Mouse (Mus musculus) layer of hippocampus, postnatal 10 days (tissue): Measurements from ENCODE around the gene Ankrd36. TPM values are rescaled to one million over a fixed set of nuclear protein-coding genes. Genes with fewer than 3 reads are reported as not detected.

Experiments
- DNase-seq, 2 experiments: peaks; one replicate each; pipeline ENCODE4 v3.0.0; 2021; ENCODE audit warnings: low spot score in 2 of 2
- total RNA-seq, 2 experiments: library from RNA; stranded (reverse); gene quantifications; 2 replicates each; pipeline ENCODE4 v1.2.3; 2021

The Ankrd36 gene
- total RNA-seq, 2 experiments from 2014 or later, result not detected

DNA sequence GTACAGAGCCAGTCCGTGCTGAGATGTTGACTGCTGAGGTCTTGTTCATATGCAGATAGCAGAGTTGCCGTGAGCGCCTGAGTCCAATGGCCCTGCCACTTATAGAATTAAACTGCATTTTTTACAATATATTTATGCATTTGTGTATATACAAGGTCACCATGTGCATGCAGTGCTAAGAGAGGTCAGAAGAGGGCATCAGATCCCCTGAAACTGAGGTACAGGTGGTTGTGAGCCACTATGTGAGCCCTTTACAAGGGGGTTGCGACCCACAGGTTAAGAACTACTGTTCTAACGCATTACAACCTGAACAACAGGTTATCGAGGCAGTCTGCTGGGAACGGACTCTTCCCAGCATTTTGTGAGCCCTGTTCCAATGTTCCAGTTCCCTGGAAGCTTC, 80.8 kb downstream of the Ankrd36 start:
- no peak for DNase-seq

DNA sequence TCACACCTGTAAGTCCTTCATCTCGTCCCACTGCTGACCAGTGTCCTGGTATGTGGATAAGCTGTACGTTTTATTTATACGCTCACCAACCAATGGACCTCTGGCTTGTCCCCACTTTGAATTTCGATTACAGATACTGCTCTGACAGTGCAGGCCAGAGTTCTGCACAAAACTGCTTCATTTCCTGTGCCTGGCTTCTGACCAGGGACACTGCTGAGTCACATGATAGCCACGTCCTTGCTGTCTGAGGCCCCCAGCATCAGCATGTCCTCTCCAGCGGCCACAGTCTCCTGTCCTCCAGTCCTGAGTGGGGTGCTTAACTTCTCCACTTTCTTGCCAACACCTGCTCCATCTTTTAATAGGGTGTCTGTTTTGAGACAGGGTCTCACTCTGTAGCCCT, 113.1 kb downstream of the Ankrd36 start:
- DNase-seq, result no peak

DNA sequence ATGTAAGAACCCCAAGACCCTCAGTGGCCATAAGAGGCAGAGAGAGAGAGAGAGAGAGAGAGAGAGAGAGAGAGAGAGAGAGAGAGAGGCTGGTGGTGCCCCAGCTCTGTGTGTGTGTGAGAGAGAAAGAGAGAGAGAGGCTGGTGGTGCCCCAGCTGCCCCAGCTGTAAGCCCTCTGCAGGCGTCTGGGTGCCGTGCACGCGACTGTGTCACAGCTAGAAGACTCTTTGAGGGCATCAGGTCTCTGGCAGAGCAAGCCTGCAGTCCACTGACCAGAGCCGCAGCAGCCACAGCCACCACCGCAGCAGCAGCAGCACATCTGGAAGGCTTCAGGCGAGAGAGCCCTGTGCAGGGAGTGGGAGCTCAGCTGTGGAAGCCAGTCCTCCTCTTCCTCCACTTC, 114.8 kb downstream of the Ankrd36 start:
- DNase-seq, result no peak

GRCm38 (mm10) chr11:5691775-5692174, 122.3 kb downstream of the Ankrd36 start:
- DNase-seq, result peak; percentile 60 to 65

DNA sequence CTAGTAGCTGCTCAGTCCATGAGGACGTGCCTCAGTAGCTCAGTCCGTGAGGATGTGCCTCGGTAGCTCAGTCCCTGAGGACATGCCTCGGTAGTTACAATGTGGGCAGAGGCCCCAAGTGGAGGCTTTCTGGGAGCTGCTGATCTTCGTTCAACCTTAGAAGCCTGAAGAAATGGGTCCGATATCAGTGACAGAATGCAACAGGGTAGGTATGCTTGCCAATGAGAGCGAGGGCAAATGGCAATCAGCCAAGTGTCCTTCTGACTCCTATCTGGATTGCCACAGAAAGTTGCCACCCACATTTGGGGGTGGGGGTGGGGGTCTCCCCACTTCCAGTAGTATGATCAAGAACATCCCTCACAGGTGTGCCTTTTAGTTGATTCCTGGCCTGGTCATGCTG, 131.3 kb downstream of the Ankrd36 start:
- no peak for DNase-seq

DNA sequence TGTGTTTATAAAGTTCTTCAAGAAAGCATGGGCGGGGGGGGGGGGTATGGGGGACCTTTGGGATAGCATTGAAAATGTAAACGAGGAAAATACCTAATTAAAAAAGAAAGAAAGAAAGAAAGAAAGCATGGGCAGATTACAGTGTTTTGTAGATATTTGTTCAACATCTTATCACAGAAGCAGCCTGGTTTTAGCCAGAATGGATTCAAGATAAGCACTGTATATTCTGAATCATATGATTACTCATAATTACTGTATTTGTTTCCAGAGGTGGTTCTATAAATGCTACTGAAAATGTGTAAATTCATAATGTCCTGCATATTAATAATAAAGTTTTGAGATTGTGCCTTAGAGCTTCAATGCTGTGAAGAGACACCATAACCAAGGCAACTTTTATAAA, 131.8 kb downstream of the Ankrd36 start:
- DNase-seq, result no peak

GRCm38 (mm10) chr11:5701821-5702220, 132.3 kb downstream of the Ankrd36 start:
- DNase-seq, result no peak

- no peak for DNase-seq
Measured at GRCm38 (mm10) chr11:5702271-5702956, 132.9 kb downstream of the Ankrd36 start.

DNA sequence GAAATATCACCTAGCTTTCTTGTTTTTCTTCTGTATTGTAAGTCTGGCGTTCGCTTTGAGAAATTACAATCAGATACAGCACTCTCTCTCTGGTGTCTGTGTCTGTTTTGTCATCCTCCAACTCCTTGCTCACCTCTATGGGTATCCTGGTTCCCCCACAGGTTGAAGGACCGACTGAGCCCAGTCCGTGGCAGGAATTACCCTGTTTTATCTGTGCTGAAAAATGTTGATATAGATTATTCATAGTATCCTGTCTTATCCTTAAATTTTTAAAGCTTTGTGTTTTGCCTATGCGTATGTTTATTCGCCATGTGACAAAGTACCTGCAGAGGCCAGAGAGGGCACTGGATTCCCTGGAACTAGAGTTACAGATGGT, 133.5 kb downstream of the Ankrd36 start:
- no peak for DNase-seq

GRCm38 (mm10) chr11:5703341-5703740, 133.9 kb downstream of the Ankrd36 start:
- DNase-seq, result no peak

GRCm38 (mm10) chr11:5705972-5706371, 136.5 kb downstream of the Ankrd36 start:
- no peak for DNase-seq

GRCm38 (mm10) chr11:5706874-5707529, 137.5 kb downstream of the Ankrd36 start:
- no peak for DNase-seq

GRCm38 (mm10) chr11:5707530-5708353, 138.3 kb downstream of the Ankrd36 start:
- DNase-seq, result peak; percentile 81 to 89

GRCm38 (mm10) chr11:5715179-5715578, 145.7 kb downstream of the Ankrd36 start:
- no peak for DNase-seq

- no peak for DNase-seq
Measured at GRCm38 (mm10) chr11:5715630-5716105, 146.2 kb downstream of the Ankrd36 start, which contains the start of gene Mrps24. Mrps24 (minus strand) TSS chr11:5715680.

- no peak for DNase-seq
Measured at GRCm38 (mm10) chr11:5716246-5716645, 146.8 kb downstream of the Ankrd36 start.

DNA sequence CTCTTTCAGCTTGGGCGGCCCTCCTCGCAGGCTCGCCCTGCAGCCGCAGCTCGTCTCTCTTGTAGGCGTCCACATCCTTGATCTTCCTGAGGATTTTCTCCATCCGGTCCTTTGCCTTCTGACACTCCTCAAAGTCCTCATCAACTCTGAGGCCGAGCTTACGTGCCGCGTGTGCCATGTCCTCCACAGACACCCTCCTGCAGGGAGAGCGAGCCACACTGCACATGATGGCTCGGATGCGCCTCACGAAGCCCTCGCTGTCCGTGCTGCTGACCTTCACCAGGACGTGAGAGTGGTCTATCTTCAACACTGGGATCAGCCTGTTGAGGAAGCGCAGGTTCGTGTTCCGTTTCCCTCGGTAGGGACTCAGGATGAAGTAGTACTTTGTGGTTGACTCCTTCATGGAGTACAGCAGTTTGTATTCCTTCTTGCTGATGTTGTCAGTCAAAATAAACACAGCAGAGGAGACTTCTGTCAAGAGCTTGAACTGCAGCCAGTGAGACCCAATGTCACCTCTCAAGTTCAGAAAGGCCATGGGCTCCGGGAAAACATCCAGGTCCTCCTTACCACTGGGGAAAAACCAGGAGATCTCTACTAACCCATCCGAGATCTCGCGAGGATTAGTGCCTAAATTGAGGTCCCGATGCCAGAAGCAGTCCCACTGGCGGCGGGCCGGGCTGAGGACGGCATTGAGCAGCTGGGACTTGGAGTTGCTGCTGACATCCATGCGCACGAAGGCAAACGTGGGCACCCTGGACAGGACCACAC, 147.6 kb downstream of the Ankrd36 start:
- DNase-seq, result no peak

DNA sequence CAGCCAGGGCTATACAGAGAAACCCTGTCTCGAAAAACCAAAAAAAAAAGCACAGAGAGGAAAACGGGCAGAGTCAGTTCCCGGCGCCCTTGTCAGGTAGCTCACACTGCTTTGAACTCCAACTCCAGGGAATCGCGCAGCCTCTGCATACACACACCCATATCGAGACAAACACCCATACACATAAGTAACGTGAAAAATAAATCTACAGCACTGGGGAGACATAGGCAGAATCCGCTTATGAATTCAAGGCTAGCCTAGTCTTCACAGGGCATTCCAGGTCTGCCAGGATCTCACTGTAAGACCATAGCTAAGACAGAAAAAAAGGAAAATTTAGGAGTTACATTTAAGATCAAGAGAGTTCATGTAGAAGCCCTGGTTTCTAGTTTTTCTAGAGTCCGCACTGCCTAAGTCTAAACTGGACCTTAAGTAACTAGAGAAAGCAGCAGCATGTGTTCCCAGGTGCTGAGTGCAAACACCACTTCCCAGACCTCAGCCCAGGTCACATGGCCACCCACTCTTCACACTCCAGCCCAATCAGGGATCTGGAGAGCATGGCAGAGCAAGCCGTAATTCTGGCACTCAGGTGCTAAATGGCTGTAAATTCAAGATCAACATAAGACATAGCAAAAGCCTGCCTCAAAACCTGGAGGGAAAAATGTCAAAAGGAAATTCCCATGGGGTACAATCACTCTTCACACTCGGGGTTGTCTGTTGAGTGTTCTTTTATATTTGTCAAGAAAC, 149.3 kb downstream of the Ankrd36 start:
- DNase-seq, result no peak

DNA sequence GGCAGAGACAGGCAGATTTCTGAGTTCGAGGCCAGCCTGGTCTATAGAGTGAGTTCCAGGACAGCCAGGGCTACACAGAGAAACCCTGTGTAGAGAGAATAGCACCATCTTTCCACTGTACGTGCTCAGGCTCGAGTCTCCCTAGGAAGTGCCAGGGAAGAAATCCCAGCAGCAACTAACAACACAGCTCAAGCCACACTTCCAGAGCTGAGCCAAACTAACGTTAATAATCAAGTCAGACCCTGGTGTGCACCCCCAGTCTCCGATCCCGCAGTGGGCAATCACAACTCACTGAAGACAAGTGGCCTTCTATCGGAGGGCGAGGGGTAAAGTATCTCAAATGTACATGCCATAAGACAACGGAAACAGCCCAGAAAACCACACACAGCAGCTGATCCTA, 160.1 kb downstream of the Ankrd36 start:
- no peak for DNase-seq

DNA sequence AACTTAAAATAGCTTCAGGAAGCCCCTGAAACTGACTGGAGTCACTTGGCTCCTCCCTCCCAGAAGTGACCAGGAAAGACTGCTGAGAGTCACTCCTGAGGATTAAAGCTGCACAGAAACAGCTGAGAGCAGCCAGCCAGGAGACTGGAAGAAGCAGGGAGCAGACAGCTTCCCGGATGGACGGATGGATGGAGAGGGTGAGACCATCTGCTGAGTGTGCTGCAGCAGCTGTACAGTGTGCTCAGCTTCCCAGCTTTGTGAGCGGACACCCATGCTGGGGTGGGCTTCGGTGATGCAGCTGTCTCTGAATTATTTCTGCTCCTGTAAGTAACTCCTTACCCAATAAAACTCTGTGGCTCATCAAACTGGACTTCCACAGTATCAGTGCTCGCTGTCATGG, 162.9 kb downstream of the Ankrd36 start:
- DNase-seq, result no peak
